Mouse (Mus musculus) embryonic fibroblast, embryonic 13.5 days (primary cell): Measurements from ENCODE around the gene Tgfb2. TPM values are rescaled to one million over a fixed set of nuclear protein-coding genes. Genes with fewer than 3 reads are reported as not detected.

Experiments used
- H3K27ac ChIP-seq: 2 replicates; pipeline ENCODE4 v1.5.1; 2012; ENCODE audit warnings: low read length, control low read depth, inconsistent platforms; ENCODE audit not compliant: insufficient read depth
- H3K4me1 ChIP-seq: 2 replicates; pipeline ENCODE4 v1.6.1; 2011; ENCODE audit warnings: low read length; ENCODE audit not compliant: control insufficient read depth, insufficient read depth
- H3K4me3 ChIP-seq: 2 replicates; pipeline ENCODE4 v1.5.1; 2011; ENCODE audit warnings: mild to moderate bottlenecking, control low read depth, low read length; ENCODE audit not compliant: insufficient read depth
- CTCF ChIP-seq: IDR thresholded peaks from 2 replicates; pipeline ENCODE4 v1.5.1; 2011; ENCODE audit warnings: mild to moderate bottlenecking, control low read depth, low read length, moderate library complexity, borderline replicate concordance; ENCODE audit not compliant: insufficient read depth
- POLR2A ChIP-seq: IDR thresholded peaks from 2 replicates; pipeline ENCODE4 v1.6.1; 2011; ENCODE audit warnings: low read depth, mild to moderate bottlenecking, control low read depth, low read length, moderate library complexity
- polyA plus RNA-seq: library from polyadenylated mRNA; stranded (reverse); fragments of >200 nt; gene quantifications from 2 replicates; pipeline ENCODE4 v1.2.4, GENCODE M21; 2011; ENCODE audit warnings: low read depth; ENCODE audit not compliant: missing spikeins, insufficient read length

Gene Tgfb2
- polyA plus RNA-seq, 1 experiment = 41.7 TPM

GRCm38 (mm10) chr1:186682606-186683005 is 23.2 kb downstream of the Tgfb2 start:
- Histone ChIP-seq H3K4me3 (no peak overlapping the region), H3K4me1 (peaks cover 3% of the 10 kb centered on the region), H3K27ac (no peak overlapping the region)
- TF ChIP-seq CTCF (no peak), POLR2A (no peak)

- Histone ChIP-seq H3K4me3 (no peak overlapping the region), H3K27ac (no peak overlapping the region), H3K4me1 (peaks cover 15% of the 10 kb centered on the region)
- no peak for TF ChIP-seq POLR2A
- TF ChIP-seq CTCF = no peak
Measured at GRCm38 (mm10) chr1:186677614-186678013, 28.2 kb downstream of the Tgfb2 start.

GRCm38 (mm10) chr1:186676199-186676598 is 29.6 kb downstream of the Tgfb2 start:
- Histone ChIP-seq H3K4me1 (peaks cover 13% of the 10 kb centered on the region), H3K27ac (no peak overlapping the region), H3K4me3 (no peak overlapping the region)
- TF ChIP-seq POLR2A = no peak
- TF ChIP-seq CTCF = no peak

- Histone ChIP-seq H3K4me1 (peaks cover 12% of the 10 kb centered on the region), H3K4me3 (no peak overlapping the region), H3K27ac (peak overlapping the region; percentile 14; the same call in 1 of the 2 replicates)
- TF ChIP-seq POLR2A (no peak), CTCF (no peak)
Measured at GRCm38 (mm10) chr1:186675263-186675662, 30.5 kb downstream of the Tgfb2 start.

GRCm38 (mm10) chr1:186674621-186675020 is 31.2 kb downstream of the Tgfb2 start:
- peaks cover 12% of the 10 kb centered on the region for H3K4me1 ChIP-seq
- TF ChIP-seq CTCF (no peak), POLR2A (no peak)
- no peak overlapping the region for H3K27ac ChIP-seq
- no peak overlapping the region for H3K4me3 ChIP-seq

- Histone ChIP-seq H3K4me1 (peaks cover 12% of the 10 kb centered on the region), H3K27ac (no peak overlapping the region), H3K4me3 (no peak overlapping the region)
- TF ChIP-seq CTCF = no peak
- TF ChIP-seq POLR2A = no peak
Measured at GRCm38 (mm10) chr1:186673166-186673565, 32.6 kb downstream of the Tgfb2 start.

- TF ChIP-seq CTCF = no peak
- no peak for TF ChIP-seq POLR2A
- no peak overlapping the region for H3K27ac ChIP-seq
Measured at GRCm38 (mm10) chr1:186663412-186663811, 42.4 kb downstream of the Tgfb2 start.

GRCm38 (mm10) chr1:186662996-186663395 is 42.8 kb downstream of the Tgfb2 start:
- Histone ChIP-seq H3K27ac (no peak overlapping the region), H3K4me3 (no peak overlapping the region), H3K4me1 (no peaks in the 10 kb centered on the region; the same call in 1 of the 2 replicates)
- TF ChIP-seq CTCF (no peak), POLR2A (no peak)

More at GRCm38 (mm10) chr1:186663412-186663811, 42.4 kb downstream of the Tgfb2 start:
- Histone ChIP-seq H3K4me1 (no peaks in the 10 kb centered on the region; the same call in 1 of the 2 replicates), H3K4me3 (no peak overlapping the region)

GRCm38 (mm10) chr1:186661206-186661921 is 44.4 kb downstream of the Tgfb2 start:
- Histone ChIP-seq H3K4me3 (no peak overlapping the region), H3K27ac (no peak overlapping the region), H3K4me1 (no peaks in the 10 kb centered on the region; the same call in 1 of the 2 replicates)
- TF ChIP-seq CTCF (no peak), POLR2A (no peak)

GRCm38 (mm10) chr1:186658783-186659182 is 47.0 kb downstream of the Tgfb2 start:
- TF ChIP-seq CTCF (no peak), POLR2A (no peak)
- H3K4me1 ChIP-seq = no peaks in the 10 kb centered on the region; the same call in 1 of the 2 replicates
- no peak overlapping the region for H3K4me3 ChIP-seq
- H3K27ac ChIP-seq = no peak overlapping the region

GRCm38 (mm10) chr1:186657559-186658219 is 48.1 kb downstream of the Tgfb2 start:
- TF ChIP-seq CTCF (no peak), POLR2A (no peak)
- Histone ChIP-seq H3K4me1 (no peaks in the 10 kb centered on the region), H3K4me3 (no peak overlapping the region), H3K27ac (no peak overlapping the region)
